ENCODE assay signal across 6 mouse cellular contexts in the genomic region with DNA sequence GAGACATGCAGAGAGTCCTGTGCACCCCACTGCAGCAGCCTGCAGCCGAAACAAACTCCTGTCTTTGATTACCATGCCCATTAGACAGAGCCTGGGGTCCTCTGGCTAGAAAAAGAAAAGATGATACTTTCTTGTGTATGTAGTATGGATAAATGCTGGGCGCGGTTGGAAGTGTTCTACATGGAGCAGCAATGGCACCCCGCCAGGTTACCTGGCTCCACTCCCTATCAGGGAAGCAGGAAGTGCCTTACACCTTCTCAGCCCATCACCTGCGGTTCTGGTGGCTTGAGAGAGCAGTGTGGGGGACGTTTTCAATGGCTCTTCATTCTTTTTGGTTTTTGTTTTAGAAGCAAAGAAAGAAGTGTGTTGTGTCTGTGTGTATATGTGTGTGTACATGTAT.
"Had no signal": no experiment of that assay in that cellular context is flagged by ENCODE, and none has a peak within 500 bp of the region (broad histone marks: within the 10 kb centered on the region; RNA-seq: fewer than 3 reads in every experiment).

No protein-coding gene starts in this region.

- ATAC-seq: intestine, embryonic 15.5 days had no signal

- DNase-seq: kidney, adult 18-20 months; kidney, postnatal 4 days; left cerebral cortex, postnatal 4 days; lung, adult 18-20 months; thymus, postnatal 36 days had no signal
